Mouse (Mus musculus): ENCODE measurements around the gene H2afj. TPM values are rescaled to one million over a fixed set of nuclear protein-coding genes. Genes with fewer than 3 reads are reported as not detected.
A peak's percentile ranks its signal among the peaks of the same experiment; 100 is the strongest.

The H2afj gene
- polyA plus RNA-seq, 1 experiment from 2014 or later, result 120 TPM

DNA sequence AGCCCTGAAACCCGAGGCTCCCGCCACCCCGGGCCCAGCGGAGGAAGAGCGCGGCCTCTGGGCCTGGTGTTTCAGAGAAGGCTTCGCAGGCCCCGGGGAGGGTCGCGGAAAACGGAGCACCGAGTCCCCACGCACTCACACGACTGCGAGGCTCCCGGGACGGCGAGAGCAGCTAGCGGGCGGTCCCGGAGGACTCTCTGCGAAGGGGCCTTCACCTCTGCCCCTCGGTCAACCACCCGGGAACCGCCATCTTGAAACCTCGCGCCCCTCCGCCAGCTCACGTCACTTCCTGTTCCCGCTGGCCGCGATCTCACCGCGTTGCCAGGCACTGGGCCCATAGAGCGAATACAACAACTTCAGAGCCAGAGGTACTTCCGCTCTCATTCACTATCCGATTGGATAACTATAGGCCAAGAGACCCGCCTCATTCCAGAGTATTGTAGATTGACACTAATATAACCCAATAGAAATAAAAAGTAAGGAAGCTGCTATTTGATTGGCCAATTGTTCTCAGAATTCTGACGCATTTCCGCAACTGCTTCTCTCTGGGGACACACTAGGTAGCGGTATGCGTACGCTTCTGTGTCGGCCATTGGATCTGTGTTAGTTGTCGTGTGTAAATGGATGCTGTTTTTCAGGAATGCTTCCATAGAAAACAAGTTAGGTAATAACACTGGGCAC, 20.0 kb downstream of the H2afj start, which contains the start of gene Wbp11:
Gene Wbp11, minus strand, starts transcription at position 353 of the 681 bp plus-strand sequence.
- WGBS, result 1% methylated on average over 45 of the region's 45 CpGs
- H3K4me1 ChIP-seq, result peaks cover 17% of the 10 kb centered on the region
- peak; percentile 100 for ATAC-seq (replicated peaks)

GRCm38 (mm10) chr6:136828681-136829080, 20.6 kb downstream of the H2afj start:
- no peak; the same call in 1 of the 2 replicates for ATAC-seq (replicated peaks)
- no peaks in the 10 kb centered on the region for H3K9me3 ChIP-seq
- peak overlapping the region; percentile 61 for H3K4me2 ChIP-seq (replicated peaks)
- peaks cover 15% of the 10 kb centered on the region for H3K36me3 ChIP-seq
- WGBS, result 33% methylated on average over 4 of the region's 4 CpGs
- H3K4me1 ChIP-seq, result peaks cover 17% of the 10 kb centered on the region
- H3K4me3 ChIP-seq, result peak overlapping the region; percentile 87
- peak overlapping the region; percentile 89 for H3K27ac ChIP-seq (replicated peaks)
- H3K9ac ChIP-seq (replicated peaks), result peak overlapping the region; percentile 53
- H3K27me3 ChIP-seq, result peaks cover 6% of the 10 kb centered on the region; the same call in 1 of the 2 replicates

More for the DNA sequence above, 20.0 kb downstream of the H2afj start, which contains the start of gene Wbp11:
- Histone ChIP-seq H3K36me3 (peaks cover 17% of the 10 kb centered on the region), H3K27ac (replicated peaks) (peak within 1 kb of the TSS; percentile 89), H3K27me3 (peaks cover 6% of the 10 kb centered on the region; the same call in 1 of the 2 replicates), H3K9me3 (no peaks in the 10 kb centered on the region), H3K4me3 (peak within 1 kb of the TSS; percentile 87), H3K9ac (replicated peaks) (peak within 1 kb of the TSS; percentile 87), H3K4me2 (replicated peaks) (peak within 1 kb of the TSS; percentile 75)

DNA sequence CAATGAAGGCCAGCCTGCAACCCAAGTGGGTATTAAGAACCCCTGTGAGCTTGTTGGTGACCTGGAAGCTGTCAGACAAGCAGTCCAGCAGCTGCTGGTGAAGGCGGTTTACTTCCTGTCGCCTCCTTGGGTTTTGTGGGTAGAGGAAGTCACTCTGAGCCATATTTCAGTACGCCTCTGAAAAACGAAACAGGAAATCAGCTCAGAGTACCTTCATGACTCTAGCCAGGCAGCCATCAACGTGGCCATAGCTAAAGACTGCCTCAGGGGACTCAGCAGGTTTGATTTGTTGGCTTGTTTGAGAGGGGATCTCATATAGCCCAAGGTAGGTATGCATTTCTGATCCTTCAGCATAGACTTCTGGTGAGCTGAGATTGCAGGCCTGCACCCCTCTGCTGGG, 23.7 kb downstream of the H2afj start:
- Histone ChIP-seq H3K4me3 (no peak overlapping the region), H3K9me3 (no peaks in the 10 kb centered on the region), H3K4me2 (replicated peaks) (no peak overlapping the region), H3K9ac (replicated peaks) (no peak overlapping the region), H3K27me3 (peaks cover 6% of the 10 kb centered on the region; the same call in 1 of the 2 replicates), H3K36me3 (no peaks in the 10 kb centered on the region), H3K4me1 (peaks cover 11% of the 10 kb centered on the region), H3K27ac (replicated peaks) (no peak overlapping the region)
- ATAC-seq (replicated peaks), result no peak
- 82% methylated on average over 5 of the region's 5 CpGs for WGBS

DNA sequence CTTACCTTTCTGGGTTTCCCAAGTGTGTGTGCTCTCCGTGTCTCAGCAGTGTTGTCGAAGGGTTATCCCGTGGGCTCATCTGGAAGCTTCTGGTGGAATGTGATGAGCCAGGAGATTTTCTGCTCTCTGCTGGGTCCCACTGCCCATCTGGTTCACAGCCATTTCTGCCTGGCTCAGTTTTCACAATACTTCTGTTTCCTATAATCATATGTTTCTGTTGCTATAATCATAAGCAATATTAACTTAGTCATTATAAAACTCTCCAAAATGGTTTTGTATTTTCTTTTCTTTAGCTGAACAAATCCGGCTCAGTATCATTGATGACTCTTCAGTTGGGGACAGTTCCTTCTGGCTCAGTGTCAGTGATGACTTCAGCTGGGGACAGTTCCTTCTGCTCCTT, 27.3 kb downstream of the H2afj start, which contains the start of gene Smco3:
Gene Smco3, minus strand, starts transcription at position 101 of the 400 bp plus-strand sequence.
- Histone ChIP-seq H3K27ac (replicated peaks) (no peak within 1 kb of the TSS), H3K9ac (replicated peaks) (no peak within 1 kb of the TSS), H3K4me2 (replicated peaks) (no peak within 1 kb of the TSS), H3K4me1 (no peaks in the 10 kb centered on the region), H3K4me3 (no peak within 1 kb of the TSS), H3K27me3 (peaks cover 2% of the 10 kb centered on the region; the same call in 1 of the 2 replicates), H3K9me3 (no peaks in the 10 kb centered on the region), H3K36me3 (no peaks in the 10 kb centered on the region)
- 69% methylated on average over 4 of the region's 4 CpGs for WGBS
- ATAC-seq (replicated peaks), result no peak

DNA sequence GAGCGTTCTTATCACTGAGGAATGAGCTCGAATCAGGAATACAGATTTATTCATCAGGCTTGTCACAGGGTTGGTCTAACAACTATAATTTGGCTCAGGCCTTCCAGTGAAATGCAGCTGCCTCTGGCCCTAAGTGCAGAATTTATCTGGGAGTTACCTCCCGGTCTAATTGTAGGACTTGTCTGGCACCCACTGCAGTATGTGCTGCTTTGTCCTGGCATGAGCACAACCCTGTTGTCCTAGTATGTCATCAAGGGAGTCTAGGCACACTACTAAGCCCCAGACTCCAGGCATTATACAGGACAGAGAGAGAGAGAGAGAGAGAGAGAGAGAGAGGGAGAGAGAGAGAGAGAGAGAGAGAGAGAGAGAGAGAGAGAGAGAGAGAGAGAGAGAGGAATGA, 29.3 kb downstream of the H2afj start:
- no peak overlapping the region for H3K27ac ChIP-seq (replicated peaks)
- H3K36me3 ChIP-seq, result no peaks in the 10 kb centered on the region
- no peaks in the 10 kb centered on the region for H3K9me3 ChIP-seq
- no peaks in the 10 kb centered on the region for H3K4me1 ChIP-seq
- H3K9ac ChIP-seq (replicated peaks), result no peak overlapping the region
- no peak for ATAC-seq (replicated peaks)
- no peak overlapping the region for H3K4me3 ChIP-seq
- H3K4me2 ChIP-seq (replicated peaks), result no peak overlapping the region
- WGBS, result 82% methylated on average over 3 of the region's 3 CpGs
- H3K27me3 ChIP-seq, result no peaks in the 10 kb centered on the region

GRCm38 (mm10) chr6:136844903-136845302, 36.9 kb downstream of the H2afj start:
- 47% methylated on average over 2 of the region's 2 CpGs for WGBS
- Histone ChIP-seq H3K4me3 (no peak overlapping the region), H3K27me3 (no peaks in the 10 kb centered on the region), H3K27ac (replicated peaks) (no peak overlapping the region), H3K4me1 (no peaks in the 10 kb centered on the region), H3K9me3 (no peaks in the 10 kb centered on the region), H3K4me2 (replicated peaks) (no peak overlapping the region), H3K9ac (replicated peaks) (no peak overlapping the region), H3K36me3 (no peaks in the 10 kb centered on the region)
- ATAC-seq (replicated peaks), result no peak

DNA sequence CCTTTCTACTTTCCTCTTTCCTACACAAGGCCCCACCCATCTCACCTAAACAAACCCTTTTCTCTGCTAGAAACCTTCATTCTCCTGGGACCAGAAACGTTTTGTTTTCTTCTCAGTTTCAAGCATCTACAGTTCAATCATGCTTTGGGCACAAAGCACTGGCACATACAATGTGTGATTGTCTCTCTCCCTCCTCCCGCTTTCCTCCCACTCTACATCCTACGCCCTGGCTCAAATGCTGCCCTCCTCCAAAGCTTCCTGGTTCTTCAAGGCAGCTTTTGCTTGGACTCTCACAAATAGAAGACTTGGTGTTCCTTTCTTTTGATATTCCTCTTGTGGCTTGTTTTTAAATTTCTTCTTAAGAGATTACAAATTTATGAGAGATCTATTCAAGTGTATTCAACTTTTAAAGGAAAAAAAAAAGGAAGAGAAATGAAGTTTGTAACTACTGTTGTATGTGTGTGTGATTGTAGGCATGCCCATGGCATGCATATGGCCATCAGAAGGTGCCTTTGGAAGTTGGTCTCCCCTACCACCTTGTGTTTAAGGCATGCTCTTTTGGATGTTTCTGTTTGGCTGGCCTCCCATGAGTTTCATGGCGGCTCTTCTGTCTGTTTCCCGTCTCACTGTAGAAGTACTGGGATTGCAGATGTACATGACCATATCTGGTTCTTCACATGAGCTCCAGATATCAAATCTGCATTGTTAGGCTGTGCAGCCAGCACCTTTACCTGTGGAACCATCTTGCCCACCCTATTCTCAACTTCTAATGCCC, 37.8 kb downstream of the H2afj start:
- H3K27ac ChIP-seq (replicated peaks), result no peak overlapping the region
- H3K4me1 ChIP-seq, result no peaks in the 10 kb centered on the region
- H3K4me3 ChIP-seq, result no peak overlapping the region
- H3K27me3 ChIP-seq, result no peaks in the 10 kb centered on the region
- 68% methylated on average over 5 of the region's 5 CpGs for WGBS
- no peak for ATAC-seq (replicated peaks)
- H3K9ac ChIP-seq (replicated peaks), result no peak overlapping the region
- no peaks in the 10 kb centered on the region for H3K36me3 ChIP-seq
- no peak overlapping the region for H3K4me2 ChIP-seq (replicated peaks)
- no peaks in the 10 kb centered on the region for H3K9me3 ChIP-seq

DNA sequence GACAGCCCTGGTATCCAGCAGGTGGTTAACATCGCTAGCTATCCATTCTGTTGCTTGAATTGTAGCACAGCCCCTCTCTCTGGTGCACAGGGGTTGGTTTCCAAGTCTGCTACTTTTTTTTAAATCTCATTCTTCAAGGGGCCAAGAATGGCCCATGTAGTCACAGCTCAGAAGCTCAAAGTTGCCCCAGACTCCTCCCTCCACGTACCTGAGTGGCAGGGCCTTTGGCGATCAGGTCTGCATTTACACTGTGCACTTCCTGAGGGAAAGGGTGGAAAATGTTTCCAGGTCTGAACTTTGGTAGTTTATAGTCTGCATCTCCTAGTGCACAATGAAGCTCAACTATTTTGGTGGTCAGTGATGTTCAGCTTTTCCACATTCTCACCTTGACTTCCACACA, 39.2 kb downstream of the H2afj start:
- no peak for ATAC-seq (replicated peaks)
- Histone ChIP-seq H3K36me3 (no peaks in the 10 kb centered on the region), H3K9ac (replicated peaks) (no peak overlapping the region), H3K4me2 (replicated peaks) (no peak overlapping the region), H3K4me3 (no peak overlapping the region), H3K4me1 (no peaks in the 10 kb centered on the region), H3K9me3 (no peaks in the 10 kb centered on the region), H3K27me3 (no peaks in the 10 kb centered on the region), H3K27ac (replicated peaks) (no peak overlapping the region)
- WGBS, result 91% methylated on average over 3 of the region's 3 CpGs

GRCm38 (mm10) chr6:136847790-136848189, 39.7 kb downstream of the H2afj start:
- ATAC-seq (replicated peaks), result no peak
- H3K27ac ChIP-seq (replicated peaks), result no peak overlapping the region
- no peaks in the 10 kb centered on the region for H3K27me3 ChIP-seq
- no peak overlapping the region for H3K4me2 ChIP-seq (replicated peaks)
- 38% methylated on average over 2 of the region's 2 CpGs for WGBS
- 0 out of 2 replicates have a peak, but pooled peaks cover 3% of the 10 kb centered on the region for H3K4me1 ChIP-seq
- no peaks in the 10 kb centered on the region for H3K36me3 ChIP-seq
- H3K9me3 ChIP-seq, result no peaks in the 10 kb centered on the region
- H3K4me3 ChIP-seq, result no peak overlapping the region
- no peak overlapping the region for H3K9ac ChIP-seq (replicated peaks)

- Histone ChIP-seq H3K9ac (replicated peaks) (no peak overlapping the region), H3K27ac (replicated peaks) (no peak overlapping the region), H3K4me3 (no peak overlapping the region), H3K36me3 (no peaks in the 10 kb centered on the region), H3K27me3 (no peaks in the 10 kb centered on the region), H3K4me2 (replicated peaks) (no peak overlapping the region), H3K9me3 (no peaks in the 10 kb centered on the region), H3K4me1 (0 out of 2 replicates have a peak, but pooled peaks cover 4% of the 10 kb centered on the region)
- no peak for ATAC-seq (replicated peaks)
- 87% methylated on average over 8 of the region's 8 CpGs for WGBS
Measured at GRCm38 (mm10) chr6:136848399-136848798, 40.4 kb downstream of the H2afj start.

DNA sequence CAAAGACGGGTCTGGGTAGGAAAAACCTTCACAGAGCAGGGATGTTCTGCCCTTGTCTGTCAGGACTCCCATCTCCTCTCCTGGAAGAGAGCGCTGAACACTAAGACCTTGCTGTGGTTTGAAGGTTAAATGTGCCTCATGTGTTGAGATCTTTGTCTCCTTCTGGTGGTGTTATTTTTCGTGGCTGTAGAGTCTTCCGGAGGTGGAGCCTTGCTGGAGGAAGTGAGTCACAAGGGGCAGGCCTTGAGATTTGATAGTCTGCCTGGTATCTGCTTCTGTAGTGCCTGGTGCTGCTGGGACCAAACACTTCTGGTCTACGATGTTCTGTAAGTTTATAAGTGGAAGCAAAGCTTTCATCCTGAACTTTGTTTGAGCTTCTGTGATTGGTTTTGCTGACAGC, 40.9 kb downstream of the H2afj start:
- no peak overlapping the region for H3K9ac ChIP-seq (replicated peaks)
- WGBS, result 89% methylated on average over 5 of the region's 5 CpGs
- H3K27ac ChIP-seq (replicated peaks), result no peak overlapping the region
- no peak for ATAC-seq (replicated peaks)
- H3K9me3 ChIP-seq, result no peaks in the 10 kb centered on the region
- H3K4me3 ChIP-seq, result no peak overlapping the region
- 0 out of 2 replicates have a peak, but pooled peaks cover 4% of the 10 kb centered on the region for H3K4me1 ChIP-seq
- no peaks in the 10 kb centered on the region for H3K36me3 ChIP-seq
- H3K27me3 ChIP-seq, result no peaks in the 10 kb centered on the region
- H3K4me2 ChIP-seq (replicated peaks), result no peak overlapping the region

GRCm38 (mm10) chr6:136850267-136850666, 42.2 kb downstream of the H2afj start:
- H3K36me3 ChIP-seq, result no peaks in the 10 kb centered on the region

More at GRCm38 (mm10) chr6:136850267-136850666, 42.2 kb downstream of the H2afj start:
- 81% methylated on average over 6 of the region's 6 CpGs for WGBS
- H3K4me1 ChIP-seq, result 0 out of 2 replicates have a peak, but pooled peaks cover 4% of the 10 kb centered on the region
- no peak overlapping the region for H3K27ac ChIP-seq (replicated peaks)
- no peak overlapping the region for H3K4me2 ChIP-seq (replicated peaks)
- no peaks in the 10 kb centered on the region for H3K27me3 ChIP-seq
- H3K9ac ChIP-seq (replicated peaks), result no peak overlapping the region
- no peak for ATAC-seq (replicated peaks)
- H3K9me3 ChIP-seq, result no peaks in the 10 kb centered on the region
- H3K4me3 ChIP-seq, result no peak overlapping the region

All from forebrain, embryonic 15.5 days (tissue).